Mouse (Mus musculus) ES-E14 (cell line): ENCODE results near the gene Prl3d1.

Experiments used
- CHD2 ChIP-seq: IDR thresholded peaks from 2 replicates; pipeline ENCODE4 v1.6.1; 2014; ENCODE audit warnings: mild to moderate bottlenecking, low read depth, low read length, inconsistent platforms
- HCFC1 ChIP-seq: IDR thresholded peaks from 2 replicates; pipeline ENCODE4 v1.6.1; 2012; ENCODE audit warnings: low read length, inconsistent platforms, borderline replicate concordance; ENCODE audit not compliant: insufficient read depth
- MAFK ChIP-seq: IDR thresholded peaks from 2 replicates; pipeline ENCODE4 v1.6.1; 2014; ENCODE audit warnings: mild to moderate bottlenecking, low read depth, low read length, inconsistent platforms; ENCODE audit not compliant: insufficient read depth
- ZC3H11A ChIP-seq: IDR thresholded peaks from 2 replicates; pipeline ENCODE4 v1.6.1; 2012; ENCODE audit warnings: low read depth, mild to moderate bottlenecking, inconsistent platforms, low read length, borderline replicate concordance
- ZNF384 ChIP-seq: IDR thresholded peaks from 2 replicates; pipeline ENCODE4 v1.6.1; 2012; ENCODE audit warnings: low read depth, low read length, inconsistent platforms

GRCm38 (mm10) chr13:27059177-27059576 lies 34.8 kb upstream of the Prl3d1 start:
- TF ChIP-seq HCFC1 = no peak
- no peak for TF ChIP-seq MAFK
- no peak for TF ChIP-seq ZC3H11A
- no peak for TF ChIP-seq ZNF384
- no peak for TF ChIP-seq CHD2
